Mouse (Mus musculus) midbrain, embryonic 15.5 days (tissue): ENCODE measurements around the gene Ccr8. TPM values are rescaled to one million over a fixed set of nuclear protein-coding genes. Genes with fewer than 3 reads are reported as not detected.

Source experiments
- ATAC-seq: fragments of 200-750 bp; cut with Nextera tagmentation; replicated peaks from 2 replicates; pipeline ENCODE4 v1.8.0; 2017; ENCODE audit warnings: moderate TSS enrichment
- H3K27ac ChIP-seq: fragments of 300-500 bp; sonication (generic); 2 replicates; pipeline ENCODE4 v1.5.1; 2015; ENCODE audit warnings: mild to moderate bottlenecking, inconsistent platforms
- H3K27me3 ChIP-seq: fragments of 300-500 bp; sonication (generic); replicated peaks from 2 replicates; pipeline ENCODE4 v1.6.1; 2015; ENCODE audit warnings: inconsistent platforms
- H3K36me3 ChIP-seq: fragments of 300-500 bp; sonication (generic); replicated peaks from 2 replicates; pipeline ENCODE4 v1.6.1; 2015; ENCODE audit warnings: inconsistent platforms
- H3K4me1 ChIP-seq: fragments of 300-500 bp; sonication (generic); 2 replicates; pipeline ENCODE4 v1.6.1; 2015; ENCODE audit warnings: inconsistent platforms
- H3K4me2 ChIP-seq: fragments of 300-500 bp; sonication (generic); 2 replicates; pipeline ENCODE4 v1.6.1; 2015; ENCODE audit warnings: inconsistent platforms, mild to moderate bottlenecking, moderate library complexity
- H3K4me3 ChIP-seq: fragments of 300-500 bp; sonication (generic); 2 replicates; pipeline ENCODE4 v1.5.1; 2015; ENCODE audit warnings: mild to moderate bottlenecking, inconsistent platforms
- H3K9ac ChIP-seq: fragments of 300-500 bp; sonication (generic); 2 replicates; pipeline ENCODE4 v1.6.1; 2015; ENCODE audit warnings: mild to moderate bottlenecking, inconsistent platforms
- H3K9me3 ChIP-seq: fragments of 300-500 bp; sonication (generic); 2 replicates; pipeline ENCODE4 v1.6.1; 2016; ENCODE audit warnings: inconsistent platforms
- WGBS: fragments of 180-500 bp; shearing (Covaris S2); methylation state at CpG from one replicate; pipeline ENCODE4 v1.1.7; 2015; ENCODE audit warnings: mixed read lengths; 5-methylcytosine and 5-hydroxymethylcytosine counted together
- polyA plus RNA-seq: library from polyadenylated mRNA; unstranded; fragments of >200 nt; fragmentation: Nextera tagmentation; extraction: Ambion mirVana; gene quantifications from 2 replicates; pipeline ENCODE4 v1.2.1, GENCODE M21; 2015

Gene Ccr8
- polyA plus RNA-seq, 1 experiment from 2014 or later, result not detected

- ATAC-seq, result no peak
- H3K4me3 ChIP-seq, result no peak overlapping the region
- no peaks in the 10 kb centered on the region for H3K27me3 ChIP-seq
- H3K4me2 ChIP-seq, result no peak overlapping the region
- H3K9me3 ChIP-seq, result no peaks in the 10 kb centered on the region
- H3K27ac ChIP-seq, result no peak overlapping the region
- H3K4me1 ChIP-seq, result no peaks in the 10 kb centered on the region
- no peaks in the 10 kb centered on the region for H3K36me3 ChIP-seq
- 89% methylated on average over 7 of the region's 7 CpGs for WGBS
- H3K9ac ChIP-seq, result no peak overlapping the region
Measured at GRCm38 (mm10) chr9:120074516-120074915, 17.4 kb upstream of the Ccr8 start.

GRCm38 (mm10) chr9:120078241-120078640, 13.7 kb upstream of the Ccr8 start:
- H3K27me3 ChIP-seq, result no peaks in the 10 kb centered on the region
- H3K9me3 ChIP-seq, result no peaks in the 10 kb centered on the region
- 80% methylated on average over 3 of the region's 3 CpGs for WGBS
- H3K27ac ChIP-seq, result no peak overlapping the region
- H3K4me3 ChIP-seq, result no peak overlapping the region
- no peak overlapping the region for H3K9ac ChIP-seq
- H3K4me1 ChIP-seq, result no peaks in the 10 kb centered on the region
- ATAC-seq, result no peak
- no peaks in the 10 kb centered on the region for H3K36me3 ChIP-seq
- no peak overlapping the region for H3K4me2 ChIP-seq

GRCm38 (mm10) chr9:120079901-120080300, 12.0 kb upstream of the Ccr8 start:
- Histone ChIP-seq H3K4me3 (no peak overlapping the region), H3K4me1 (no peaks in the 10 kb centered on the region)
- no peak for ATAC-seq

GRCm38 (mm10) chr9:120080546-120081108, 11.3 kb upstream of the Ccr8 start:
- no peaks in the 10 kb centered on the region for H3K27me3 ChIP-seq
- H3K4me2 ChIP-seq, result no peak overlapping the region
- no peaks in the 10 kb centered on the region for H3K4me1 ChIP-seq
- H3K27ac ChIP-seq, result no peak overlapping the region
- H3K4me3 ChIP-seq, result no peak overlapping the region
- 85% methylated on average over 8 of the region's 8 CpGs for WGBS
- no peak for ATAC-seq
- no peaks in the 10 kb centered on the region for H3K36me3 ChIP-seq
- H3K9ac ChIP-seq, result no peak overlapping the region
- no peaks in the 10 kb centered on the region for H3K9me3 ChIP-seq

More at GRCm38 (mm10) chr9:120079901-120080300, 12.0 kb upstream of the Ccr8 start:
- Histone ChIP-seq H3K9me3 (no peaks in the 10 kb centered on the region), H3K27me3 (no peaks in the 10 kb centered on the region), H3K27ac (no peak overlapping the region), H3K4me2 (no peak overlapping the region), H3K9ac (no peak overlapping the region), H3K36me3 (no peaks in the 10 kb centered on the region)
- 82% methylated on average over 7 of the region's 7 CpGs for WGBS

GRCm38 (mm10) chr9:120081247-120081646, 10.7 kb upstream of the Ccr8 start:
- H3K27ac ChIP-seq, result no peak overlapping the region
- no peak overlapping the region for H3K4me2 ChIP-seq
- H3K9ac ChIP-seq, result no peak overlapping the region
- no peaks in the 10 kb centered on the region for H3K27me3 ChIP-seq
- H3K9me3 ChIP-seq, result no peaks in the 10 kb centered on the region
- no peaks in the 10 kb centered on the region for H3K4me1 ChIP-seq
- H3K4me3 ChIP-seq, result no peak overlapping the region
- H3K36me3 ChIP-seq, result no peaks in the 10 kb centered on the region
- ATAC-seq, result no peak
- WGBS, result 74% methylated on average over 6 of the region's 6 CpGs

GRCm38 (mm10) chr9:120081967-120082366, 9.9 kb upstream of the Ccr8 start:
- 82% methylated on average over 5 of the region's 5 CpGs for WGBS
- no peak overlapping the region for H3K9ac ChIP-seq
- ATAC-seq, result no peak
- no peaks in the 10 kb centered on the region for H3K9me3 ChIP-seq
- no peak overlapping the region for H3K4me3 ChIP-seq
- no peaks in the 10 kb centered on the region for H3K36me3 ChIP-seq
- H3K27me3 ChIP-seq, result no peaks in the 10 kb centered on the region
- no peak overlapping the region for H3K4me2 ChIP-seq
- H3K4me1 ChIP-seq, result no peaks in the 10 kb centered on the region
- no peak overlapping the region for H3K27ac ChIP-seq

GRCm38 (mm10) chr9:120082691-120083090, 9.2 kb upstream of the Ccr8 start:
- no peaks in the 10 kb centered on the region for H3K4me1 ChIP-seq
- no peaks in the 10 kb centered on the region for H3K27me3 ChIP-seq
- H3K4me2 ChIP-seq, result no peak overlapping the region
- no peak overlapping the region for H3K9ac ChIP-seq
- WGBS, result 79% methylated on average over 4 of the region's 4 CpGs
- no peak overlapping the region for H3K4me3 ChIP-seq
- no peak overlapping the region for H3K27ac ChIP-seq
- H3K9me3 ChIP-seq, result no peaks in the 10 kb centered on the region
- ATAC-seq, result no peak
- H3K36me3 ChIP-seq, result no peaks in the 10 kb centered on the region

GRCm38 (mm10) chr9:120083158-120083894, 8.6 kb upstream of the Ccr8 start:
- Histone ChIP-seq H3K27ac (no peak overlapping the region), H3K9ac (no peak overlapping the region), H3K9me3 (no peaks in the 10 kb centered on the region), H3K27me3 (no peaks in the 10 kb centered on the region), H3K4me1 (no peaks in the 10 kb centered on the region), H3K4me3 (no peak overlapping the region), H3K36me3 (no peaks in the 10 kb centered on the region), H3K4me2 (no peak overlapping the region)
- no peak for ATAC-seq
- WGBS, result 86% methylated on average over 18 of the region's 18 CpGs

- Histone ChIP-seq H3K4me2 (no peak overlapping the region), H3K4me3 (no peak overlapping the region), H3K27me3 (no peaks in the 10 kb centered on the region), H3K27ac (no peak overlapping the region), H3K4me1 (no peaks in the 10 kb centered on the region), H3K36me3 (no peaks in the 10 kb centered on the region), H3K9ac (no peak overlapping the region), H3K9me3 (no peaks in the 10 kb centered on the region)
- WGBS, result 86% methylated on average over 9 of the region's 9 CpGs
- ATAC-seq, result no peak
Measured at GRCm38 (mm10) chr9:120084406-120084805, 7.5 kb upstream of the Ccr8 start.

GRCm38 (mm10) chr9:120089125-120089524, 2.8 kb upstream of the Ccr8 start:
- Histone ChIP-seq H3K9me3 (no peaks in the 10 kb centered on the region), H3K4me2 (no peak overlapping the region), H3K27me3 (no peaks in the 10 kb centered on the region), H3K27ac (no peak overlapping the region), H3K36me3 (no peaks in the 10 kb centered on the region), H3K4me1 (no peaks in the 10 kb centered on the region), H3K4me3 (no peak overlapping the region), H3K9ac (no peak overlapping the region)
- 83% methylated on average over 7 of the region's 7 CpGs for WGBS
- ATAC-seq, result no peak

- no peaks in the 10 kb centered on the region for H3K4me1 ChIP-seq
- no peak overlapping the region for H3K4me2 ChIP-seq
- WGBS, result 83% methylated on average over 10 of the region's 10 CpGs
- H3K27me3 ChIP-seq, result no peaks in the 10 kb centered on the region
- H3K27ac ChIP-seq, result no peak overlapping the region
- H3K36me3 ChIP-seq, result no peaks in the 10 kb centered on the region
- ATAC-seq, result no peak
- H3K4me3 ChIP-seq, result no peak overlapping the region
- H3K9me3 ChIP-seq, result no peaks in the 10 kb centered on the region
- H3K9ac ChIP-seq, result no peak overlapping the region
Measured at GRCm38 (mm10) chr9:120091086-120091485, 828 bp upstream of the Ccr8 start.

- no peak overlapping the region for H3K27ac ChIP-seq
- no peak overlapping the region for H3K9ac ChIP-seq
- ATAC-seq, result no peak
- H3K9me3 ChIP-seq, result no peaks in the 10 kb centered on the region
- WGBS, result 91% methylated on average over 13 of the region's 13 CpGs
- H3K36me3 ChIP-seq, result no peaks in the 10 kb centered on the region
- H3K27me3 ChIP-seq, result no peaks in the 10 kb centered on the region
- no peak overlapping the region for H3K4me2 ChIP-seq
- no peaks in the 10 kb centered on the region for H3K4me1 ChIP-seq
- no peak overlapping the region for H3K4me3 ChIP-seq
Measured at GRCm38 (mm10) chr9:120093701-120094100, 1.8 kb downstream of the Ccr8 start.

- Histone ChIP-seq H3K9me3 (no peaks in the 10 kb centered on the region), H3K36me3 (no peaks in the 10 kb centered on the region), H3K4me1 (no peaks in the 10 kb centered on the region), H3K9ac (no peak overlapping the region), H3K27me3 (no peaks in the 10 kb centered on the region), H3K4me3 (no peak overlapping the region), H3K27ac (no peak overlapping the region), H3K4me2 (no peak overlapping the region)
- WGBS, result 82% methylated on average over 7 of the region's 7 CpGs
- no peak for ATAC-seq
Measured at GRCm38 (mm10) chr9:120095886-120096285, 4.0 kb downstream of the Ccr8 start.
